Mouse (Mus musculus): Measurements from ENCODE around the gene Gm3411.
"Not testable (repeated sequence)": the region's sequence is repeated elsewhere in the genome, so short reads cannot be mapped to it uniquely, and the experiment has no call there.

The Gm3411 gene

DNA sequence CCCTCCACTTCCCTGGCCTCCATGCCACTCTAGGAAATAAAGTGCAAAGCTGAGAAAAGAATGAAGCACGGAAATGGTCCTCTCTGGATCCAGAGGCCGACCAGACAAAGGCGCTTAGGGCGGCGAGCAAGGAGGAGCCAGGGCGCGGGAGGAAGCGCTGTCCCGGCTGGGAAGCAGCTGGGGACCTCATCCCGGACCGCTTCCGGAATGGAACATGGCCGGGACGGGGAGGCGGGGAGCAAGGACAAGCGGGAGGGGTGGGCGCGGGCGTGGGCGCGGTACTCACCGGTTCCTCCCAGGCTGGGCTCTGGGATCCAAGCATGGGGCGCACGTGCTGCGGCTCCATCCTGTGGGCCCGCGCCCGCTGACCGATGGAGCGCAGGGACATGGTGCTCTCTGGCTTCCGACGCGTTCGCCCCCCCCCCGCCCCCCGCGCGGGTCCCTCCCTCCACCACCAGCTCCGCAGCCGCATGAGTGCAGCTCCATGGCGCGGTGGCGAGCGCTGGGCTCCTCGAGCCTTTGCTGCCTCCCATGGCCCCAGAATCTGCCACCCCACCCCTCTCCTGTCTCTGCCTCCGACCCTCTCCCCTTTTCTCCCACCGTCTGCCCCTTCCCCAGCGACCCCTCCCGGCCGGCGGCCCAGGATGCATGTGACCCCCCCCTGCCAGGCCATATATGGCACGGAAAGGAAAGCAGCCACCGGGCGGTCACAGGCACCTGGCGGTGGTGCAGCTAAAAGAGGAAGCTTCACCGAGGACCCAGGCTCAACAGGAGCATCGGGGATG, at the start of gene Gm3411:
Gene Gm3411, minus strand, starts transcription at position 320 of the 785 bp plus-strand sequence.
- DNase-seq (ENCODE audit: low spot score), result not testable (repeated sequence)

- DNase-seq (ENCODE audit: low spot score), result not testable (repeated sequence)
Observed at GRCm38 (mm10) chr14:6304743-6305142, 17.7 kb upstream of the Gm3411 start, which contains the start of gene Gm21103. Gene Gm21103 (minus strand): TSS chr14:6304843.

- DNase-seq (ENCODE audit: low spot score), result not testable (repeated sequence)
Observed at GRCm38 (mm10) chr14:6219192-6219591, 67.9 kb downstream of the Gm3411 start, which contains the start of gene Gm21560. Gene Gm21560 (minus strand): TSS chr14:6219292.
